Mouse (Mus musculus): ENCODE results near the gene Stpg3. TPM values are rescaled to one million over a fixed set of nuclear protein-coding genes. Genes with fewer than 3 reads are reported as not detected.

The Stpg3 gene
- total RNA-seq, 2 experiments from 2014 or later = not detected

- no peak for DNase-seq (ENCODE audit: low spot score in 2 of 2)
Measured at GRCm38 (mm10) chr2:25236614-25237013, 22.2 kb upstream of the Stpg3 start, which contains the start of gene Rnf224. Gene Rnf224, minus strand, starts transcription at chr2:25236787.

GRCm38 (mm10) chr2:25234551-25235220, 20.2 kb upstream of the Stpg3 start:
- DNase-seq (ENCODE audit: low spot score in 2 of 2) = no peak

DNA sequence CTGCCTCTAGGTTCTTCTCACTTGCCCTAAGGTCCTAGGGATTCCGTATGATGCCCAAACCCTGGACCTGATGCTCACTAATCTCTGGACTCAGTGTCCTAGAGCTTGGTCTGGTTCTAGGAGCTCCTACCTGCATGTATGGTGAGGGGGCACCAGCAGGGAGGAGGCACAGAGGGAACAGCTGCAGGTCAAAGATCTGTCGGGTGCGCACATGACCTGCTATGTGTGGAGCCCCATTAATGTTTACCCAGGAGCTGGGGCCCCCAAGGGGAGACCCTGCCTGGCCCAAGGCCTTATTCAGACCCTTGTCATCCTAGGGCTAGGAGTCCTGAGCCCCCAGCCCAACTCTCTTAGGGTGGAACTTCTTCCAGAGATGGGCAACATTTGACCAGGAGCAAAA, 19.6 kb upstream of the Stpg3 start, which contains the start of gene Slc34a3:
TSS of gene Slc34a3 (minus strand) at position 315 of the 400 bp plus-strand sequence.
- DNase-seq (ENCODE audit: low spot score in 2 of 2) = no peak

DNA sequence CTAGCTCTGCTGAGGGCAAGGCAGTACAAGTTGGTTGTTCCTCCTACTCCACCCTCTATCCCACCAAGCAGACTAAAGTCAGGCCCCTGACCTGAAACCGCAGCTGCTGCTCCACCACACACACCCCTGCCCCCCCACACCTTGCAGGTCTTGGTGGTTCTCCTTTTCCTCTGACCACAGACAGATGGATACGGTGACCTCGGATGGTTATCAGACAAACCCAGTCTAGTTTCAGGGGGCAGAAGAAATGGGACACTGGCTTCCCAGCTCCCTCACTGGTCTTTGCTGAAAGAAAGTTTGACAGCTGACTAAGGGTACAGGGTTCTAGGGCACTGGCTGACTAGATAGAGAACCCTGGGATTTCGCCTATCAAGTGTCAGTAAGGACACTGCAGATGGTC, 19.0 kb upstream of the Stpg3 start:
- no peak for DNase-seq (ENCODE audit: low spot score in 2 of 2)

DNA sequence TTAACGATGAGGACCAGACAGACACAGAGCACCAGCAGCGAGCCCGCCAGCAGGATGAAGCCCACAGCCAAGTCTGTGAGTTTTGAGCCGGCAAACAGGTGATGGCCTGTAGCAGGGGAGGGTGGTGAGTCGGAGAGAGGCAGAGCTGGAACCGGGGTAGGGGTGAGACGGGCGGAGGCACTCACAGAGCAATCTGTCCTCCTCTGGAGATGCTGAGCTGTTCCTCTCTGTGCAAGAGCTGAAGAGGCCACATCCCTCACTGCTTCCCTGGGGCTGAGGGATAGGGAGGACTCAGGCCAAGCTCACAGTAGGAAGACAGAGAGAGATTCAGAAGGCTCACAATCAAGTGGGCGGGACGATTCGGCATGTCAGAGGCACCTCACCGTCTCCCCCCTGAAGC, 16.6 kb upstream of the Stpg3 start:
- DNase-seq (ENCODE audit: low spot score in 2 of 2) = no peak

GRCm38 (mm10) chr2:25230581-25230980, 16.1 kb upstream of the Stpg3 start:
- DNase-seq (ENCODE audit: low spot score in 2 of 2) = no peak

- DNase-seq (ENCODE audit: low spot score in 2 of 2) = no peak
Measured at GRCm38 (mm10) chr2:25229582-25229981, 15.1 kb upstream of the Stpg3 start.

DNA sequence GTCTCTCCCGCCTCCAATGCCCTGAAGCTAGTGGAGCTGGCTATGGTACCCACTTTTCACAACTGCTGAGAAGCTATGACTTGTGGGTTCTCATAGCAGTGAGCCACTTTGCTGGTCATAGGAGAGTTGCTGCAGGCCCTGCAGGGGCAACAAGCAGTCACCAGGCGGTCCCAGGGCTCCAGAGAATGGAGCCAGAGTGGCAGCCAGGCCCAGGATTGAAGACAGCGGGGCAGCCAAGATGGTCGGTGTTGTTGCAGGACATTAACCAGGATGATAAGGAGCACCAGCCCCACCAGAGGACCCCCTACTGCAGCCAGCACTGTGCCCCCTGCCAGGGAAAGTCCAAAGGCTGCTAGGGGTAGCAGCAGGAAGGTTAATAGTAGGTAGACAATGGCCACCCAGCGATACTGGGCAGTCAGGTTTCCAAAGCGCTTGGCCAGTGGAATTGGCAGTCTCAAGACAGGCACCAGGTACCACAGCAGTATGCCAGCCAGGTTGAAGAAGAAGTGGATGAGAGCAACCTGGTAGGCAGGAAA, 14.6 kb upstream of the Stpg3 start:
- DNase-seq (ENCODE audit: low spot score in 2 of 2) = no peak

- peak; percentile 86 to 90 for DNase-seq (ENCODE audit: low spot score in 2 of 2)
Measured at GRCm38 (mm10) chr2:25228431-25228889, 14.0 kb upstream of the Stpg3 start.

DNA sequence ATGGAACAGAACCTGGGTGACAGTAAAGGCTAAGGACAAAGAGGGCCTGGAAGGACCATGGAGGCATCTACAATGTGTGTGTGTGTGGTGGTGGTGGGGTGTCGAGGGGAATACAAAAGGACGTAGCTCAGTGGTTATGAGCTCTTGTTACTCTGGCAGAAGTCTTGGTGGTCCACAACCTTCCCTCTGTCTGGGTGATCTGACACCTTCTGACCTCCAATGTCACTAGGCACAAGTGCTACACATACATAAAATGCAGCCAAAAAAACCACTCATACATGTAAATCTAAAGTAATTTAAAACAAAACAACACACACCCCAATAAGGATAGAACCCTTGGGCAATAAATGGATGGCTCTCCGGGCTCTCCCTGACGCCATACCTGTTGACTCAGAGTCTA, 13.0 kb upstream of the Stpg3 start:
- DNase-seq (ENCODE audit: low spot score in 2 of 2) = no peak

GRCm38 (mm10) chr2:25226864-25227263, 12.4 kb upstream of the Stpg3 start:
- peak; percentile 59 to 78 for DNase-seq (ENCODE audit: low spot score in 2 of 2)

DNA sequence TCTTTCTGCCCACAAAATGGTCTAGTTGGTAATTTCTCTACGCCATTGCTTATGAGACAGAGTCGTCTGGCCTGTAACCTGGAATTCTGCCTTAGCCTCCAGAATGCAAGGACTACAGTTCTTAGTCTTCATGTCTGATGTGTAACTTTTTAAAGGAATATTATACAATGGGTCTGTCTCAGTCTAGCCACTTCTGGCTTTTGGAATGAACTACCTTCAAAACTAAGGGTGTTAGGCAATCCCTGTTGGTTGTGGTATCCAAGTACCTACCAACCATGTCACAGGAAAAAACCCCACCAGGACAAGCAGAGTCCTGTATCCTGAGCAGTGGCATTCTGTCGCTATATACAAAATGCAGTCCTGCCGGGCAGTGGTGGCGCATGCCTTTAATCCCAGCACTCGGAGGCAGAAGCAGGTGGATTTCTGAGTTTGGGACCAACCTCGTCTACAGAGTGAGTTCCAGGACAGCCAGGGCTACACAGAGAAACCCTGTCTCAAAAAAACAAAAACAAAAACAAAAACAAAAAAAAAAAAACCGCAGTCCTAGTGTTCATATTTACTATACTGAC, 11.5 kb upstream of the Stpg3 start:
- no peak for DNase-seq (ENCODE audit: low spot score in 2 of 2)

DNA sequence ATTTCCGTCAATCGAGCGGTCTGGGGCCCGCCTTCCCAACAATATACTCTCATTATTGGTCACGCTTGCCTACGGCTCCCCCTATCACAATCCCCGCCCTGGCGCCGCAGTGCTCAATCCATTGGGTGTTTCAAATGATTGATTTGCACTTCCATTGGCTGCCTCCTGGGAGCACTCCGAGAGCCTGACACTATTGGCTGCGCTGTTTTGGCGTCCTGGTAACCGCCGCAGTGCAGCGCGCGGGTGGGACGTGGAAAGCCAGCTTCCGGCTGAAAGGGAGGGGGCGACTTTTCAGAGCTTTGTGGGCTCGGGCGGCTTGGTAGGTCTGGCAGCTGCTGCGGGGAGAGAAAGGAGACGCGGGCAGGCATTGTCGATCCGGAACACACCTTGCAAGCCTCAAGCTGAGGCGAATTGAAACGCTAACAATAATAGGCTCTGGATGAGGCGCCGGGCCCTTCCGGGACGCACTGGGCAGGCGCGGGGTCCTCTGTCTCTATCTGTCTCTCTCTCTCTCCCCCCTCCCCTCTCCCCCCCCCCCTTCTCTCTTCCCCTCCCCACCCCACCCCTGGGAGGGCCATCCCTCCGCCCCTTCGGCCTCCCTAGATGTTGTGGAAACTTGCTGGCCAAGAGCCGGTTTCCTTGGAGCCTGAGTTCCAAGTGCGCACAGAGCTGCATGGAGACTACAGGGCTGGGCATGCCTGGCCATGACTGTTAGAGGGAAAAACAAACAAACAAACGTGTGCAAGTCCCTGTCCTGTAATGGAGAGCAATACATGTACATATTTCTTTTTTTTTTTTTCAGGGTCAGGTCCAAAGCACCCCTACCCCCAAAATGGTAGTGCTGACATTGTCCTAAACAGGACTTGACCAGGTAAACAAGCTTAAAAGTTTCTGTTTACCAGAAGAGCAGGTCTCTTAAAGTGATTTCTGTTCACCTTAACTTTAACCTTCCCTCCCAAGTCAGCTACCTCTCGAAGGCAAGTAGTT, 10.6 kb upstream of the Stpg3 start:
- DNase-seq (ENCODE audit: low spot score in 2 of 2) = peak; percentile 98 to 100

- no peak for DNase-seq (ENCODE audit: low spot score in 2 of 2)
Measured at GRCm38 (mm10) chr2:25224492-25224765, 10.0 kb upstream of the Stpg3 start, which contains the start of gene Tubb4b. Gene Tubb4b, minus strand, starts transcription at chr2:25224702.

- no peak for DNase-seq (ENCODE audit: low spot score in 2 of 2)
Measured at GRCm38 (mm10) chr2:25223681-25224491, 9.4 kb upstream of the Stpg3 start.

DNA sequence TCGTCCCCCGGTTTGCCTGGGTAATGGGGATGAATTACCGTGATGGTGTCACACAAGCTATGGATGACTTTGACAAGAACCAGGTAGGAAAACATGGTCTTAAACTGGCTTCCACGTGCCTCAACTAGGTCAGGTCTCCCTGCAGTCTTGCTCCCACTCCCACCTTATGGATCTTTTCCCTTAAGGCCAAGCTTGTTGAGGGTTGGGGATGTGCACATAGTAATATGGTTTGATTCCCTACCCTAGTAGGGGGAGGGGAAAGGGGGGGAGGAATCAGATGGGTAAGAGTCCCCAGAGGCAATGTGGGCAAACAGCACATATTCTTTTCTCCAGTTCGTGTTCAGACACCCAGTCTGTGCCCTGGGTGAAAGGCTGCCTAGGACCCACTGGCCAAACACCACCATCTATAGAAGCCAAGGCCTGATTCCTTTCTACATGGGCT, 6.9 kb upstream of the Stpg3 start:
- DNase-seq (ENCODE audit: low spot score in 2 of 2) = no peak

- DNase-seq (ENCODE audit: low spot score in 2 of 2) = no peak
Measured at GRCm38 (mm10) chr2:25218445-25218844, 4.0 kb upstream of the Stpg3 start, which contains the start of gene Fam166a. Gene Fam166a, plus strand, starts transcription at chr2:25218745.

DNA sequence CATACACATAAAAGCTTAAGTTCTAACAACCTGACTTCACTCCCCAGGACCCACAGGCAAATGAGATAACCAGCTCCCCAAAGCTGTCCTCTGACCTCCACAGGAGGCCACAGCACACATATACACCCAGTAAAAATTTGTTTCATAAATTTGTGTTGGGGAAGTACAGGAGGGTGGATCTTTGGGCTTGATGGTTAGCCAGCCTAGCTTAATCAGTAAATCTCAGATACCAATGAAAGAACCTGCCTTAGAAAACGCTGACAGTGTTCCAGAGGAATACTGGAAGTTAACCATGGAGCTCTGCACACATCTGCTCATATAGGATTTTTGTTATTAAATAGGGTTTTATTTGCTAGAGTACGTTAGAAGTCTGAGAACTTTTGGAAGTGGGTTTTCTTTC, 3.2 kb upstream of the Stpg3 start:
- DNase-seq (ENCODE audit: low spot score in 2 of 2) = no peak

DNA sequence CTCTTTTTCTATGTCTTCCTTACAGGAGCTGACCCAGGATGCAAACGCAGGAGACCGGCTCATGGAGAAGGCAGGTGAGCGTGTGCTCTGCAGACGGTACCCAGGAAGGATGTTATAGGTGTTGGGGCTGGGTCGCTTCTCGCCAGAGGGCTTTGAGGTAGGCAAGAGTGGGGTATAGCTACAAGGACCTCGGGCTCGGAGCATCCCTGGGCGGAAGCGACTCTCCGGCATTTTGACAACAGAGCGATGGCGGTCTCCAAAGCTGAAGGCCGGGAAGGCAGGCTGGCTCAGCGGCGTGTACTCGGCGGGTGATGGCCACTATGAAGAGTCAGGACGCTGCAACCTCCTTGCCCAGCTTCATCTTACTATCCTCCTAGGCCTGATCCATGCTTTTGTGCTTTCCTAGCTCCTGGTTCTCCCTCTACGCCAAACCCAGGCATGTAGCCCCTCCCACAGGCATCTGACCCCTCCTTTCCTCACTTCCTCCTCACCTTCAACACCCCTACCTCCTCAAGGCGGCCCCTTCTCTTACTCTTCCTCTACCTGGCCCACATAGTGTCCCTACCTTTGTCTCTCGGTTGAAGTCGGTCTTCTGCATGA, 1.1 kb downstream of the Stpg3 start:
- no peak for DNase-seq (ENCODE audit: low spot score in 2 of 2)

DNA sequence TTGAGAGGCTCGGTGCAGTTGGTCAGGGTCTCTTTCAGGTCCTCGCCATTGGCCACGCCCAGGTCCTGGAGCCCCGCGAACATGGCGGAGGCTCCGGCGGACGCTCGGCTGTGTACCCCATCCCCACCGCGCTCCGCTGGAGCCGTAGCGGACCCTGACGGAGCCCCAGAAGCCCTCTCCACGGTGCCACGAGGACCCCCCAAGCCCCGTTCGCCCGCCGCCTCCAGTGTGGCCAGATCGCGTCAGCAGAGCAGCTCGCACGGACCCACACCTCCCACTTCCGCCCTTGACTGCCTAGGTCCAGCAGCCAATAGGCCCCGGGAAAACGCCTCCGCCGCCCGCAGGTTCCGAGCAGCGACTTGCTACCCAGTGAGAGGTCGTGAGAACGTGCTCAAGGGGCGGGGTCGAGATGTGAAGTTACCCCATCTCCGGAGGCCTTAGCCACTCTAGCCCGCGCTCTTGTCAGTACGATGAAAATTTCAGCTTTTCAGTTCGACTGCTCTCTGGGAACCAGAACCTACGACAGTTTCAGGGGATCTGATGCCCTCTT, 3.2 kb downstream of the Stpg3 start, which contains the start of gene Nelfb:
TSS of gene Nelfb (minus strand) at position 369 of the 550 bp plus-strand sequence.
- DNase-seq (ENCODE audit: low spot score in 2 of 2) = peak; percentile 81 to 84
